Mouse (Mus musculus) olfactory bulb, adult 2 months (tissue): ENCODE results near the gene Ralgapb.

Experiments used
- CTCF ChIP-seq: fragments of 200-500 bp; IDR thresholded peaks from 2 replicates; pipeline ENCODE4 v1.5.1; 2012; ENCODE audit warnings: low read depth, mild to moderate bottlenecking, low read length, moderate library complexity; ENCODE audit not compliant: insufficient read depth
- POLR2A ChIP-seq: fragments of 200-500 bp; IDR thresholded peaks from 2 replicates; pipeline ENCODE4 v1.6.1; 2012; ENCODE audit warnings: mild to moderate bottlenecking, low read depth, low read length, moderate library complexity; ENCODE audit not compliant: insufficient read depth

GRCm38 (mm10) chr2:158418663-158419062, 9.0 kb downstream of the Ralgapb start:
- TF ChIP-seq POLR2A (no peak), CTCF (no peak)
